In genomic region chr11:98655076-98655475, GRCm38 (mm10) we compare ENCODE assay signal across 10 mouse cellular contexts. TPM values are rescaled to one million over a fixed set of nuclear protein-coding genes. Genes with fewer than 3 reads are reported as not detected.
DNase-seq lines count a peak whose midpoint lies in the region; ATAC-seq and TF ChIP-seq lines count a peak whose summit lies in the region.
"Not testable (repeated sequence)": the region's sequence is repeated elsewhere in the genome, so short reads cannot be mapped to it uniquely, and the experiment has no call there.
"Had no signal": no experiment of that assay in that cellular context is flagged by ENCODE, and none has a peak within 500 bp of the region (broad histone marks: within the 10 kb centered on the region; RNA-seq: fewer than 3 reads in every experiment).

No protein-coding gene starts in this region.

- H3K27ac ChIP-seq in gastrocnemius, adult 2 months; intestine, embryonic 14.5 days (ENCODE audit: low read depth); left cerebral cortex, adult 2 months: not testable (repeated sequence)

- not testable (repeated sequence) for H3K4me1 ChIP-seq in intestine, embryonic 14.5 days (replicated peaks; ENCODE audit: control insufficient read depth, insufficient read depth, low read length)

- DNase-seq in Patski (ENCODE audit: low read depth, low spot score); left cerebral cortex, adult 2 months (ENCODE audit: extremely low spot score in 1 of 2, low spot score in 2 of 2): not testable (repeated sequence)
- DNase-seq in cerebellum, adult 9-10 months, result peak; percentile 27
- peak; percentile 59 for DNase-seq in gastrocnemius, adult 2 months
- DNase-seq in intestine, embryonic 14.5 days (ENCODE audit: low spot score), result peak; percentile 70
- peak; percentile 31 for DNase-seq in spleen, adult 12 weeks (ENCODE audit: low spot score)

- WGBS in intestine, embryonic 14.5 days, result 13% methylated on average over 7 of the region's 7 CpGs

- TF ChIP-seq CTCF in Patski (IDR thresholded peaks at IDR 0.05), result peak; percentile 73
- TF ChIP-seq CTCF in gastrocnemius, adult 2 months (IDR thresholded peaks at IDR 0.05), result peak; percentile 51
- peak; percentile 48 for TF ChIP-seq CTCF in left cerebral cortex, adult 2 months (IDR thresholded peaks at IDR 0.05)

- H3K27me3 ChIP-seq in Patski, result peaks cover 17% of the 10 kb centered on the region
- H3K27me3 ChIP-seq in intestine, embryonic 14.5 days (replicated peaks; ENCODE audit: control insufficient read depth, insufficient read depth, low read length), result not testable (repeated sequence)

- not testable (repeated sequence) for H3K36me3 ChIP-seq in intestine, embryonic 14.5 days (ENCODE audit: control insufficient read depth, insufficient read depth, low read length)

- intact Hi-C loops in gastrocnemius, adult 2 months (cut with DNase I), result not testable (repeated sequence)
- intact Hi-C loops in left cerebral cortex, adult 2 months (cut with DNase I), result loop anchor here (1.0 kb wide), 1 partner anchor 49 kb away; no protein-coding TSS in a partner anchor

- H3K9me3 ChIP-seq in intestine, embryonic 14.5 days (ENCODE audit: control insufficient read depth, low read length), result not testable (repeated sequence)

- H3K9ac ChIP-seq in intestine, embryonic 14.5 days (ENCODE audit: low read length), result not testable (repeated sequence)

- CTCF ChIA-PET in Patski (lab: Charles Lee), result not testable (repeated sequence)

- in situ Hi-C loops in Patski (cut with MboI; ENCODE audit: low pct_unique_long_range_greater_than_20kb), result not testable (repeated sequence)

- POLR2A ChIA-PET in Patski (lab: Charles Lee), result not testable (repeated sequence)

- H3K4me2 ChIP-seq in intestine, embryonic 14.5 days (ENCODE audit: low read length), result not testable (repeated sequence)

- not testable (repeated sequence) for H3K4me3 ChIP-seq in gastrocnemius, adult 2 months; intestine, embryonic 14.5 days (ENCODE audit: low read depth, low read length); left cerebral cortex, adult 2 months

- ATAC-seq in Patski, result not testable (repeated sequence)
- ATAC-seq in intestine, embryonic 14.5 days (replicated peaks; ENCODE audit: low FRiP score, low TSS enrichment, low read depth), result peak; percentile 47; the same call in 1 of the 2 replicates
- peak; percentile 89 for ATAC-seq in megakaryocyte-erythroid progenitor cell, adult 5-6 weeks (replicated peaks; ENCODE audit: low FRiP score, low TSS enrichment, poor library complexity, severe bottlenecking)

RNA-seq across cellular contexts. Expression of gene Gsdma2, which starts 8.5 kb away (rescaled TPM):
- not detected for polyA plus RNA-seq in Patski (2021)
- 1 to 10 TPM; 1.1 to 1.7 TPM for total RNA-seq in gastrocnemius, adult 2 months (2021)
- polyA plus RNA-seq in intestine, embryonic 14.5 days (2014; fragmentation: Nextera tagmentation; extraction: Ambion mirVana), result not detected in 2 replicates
- not detected for total RNA-seq in left cerebral cortex, adult 2 months (2021)
- not detected in 2 replicates for total RNA-seq in megakaryocyte-erythroid progenitor cell, adult 5-6 weeks (2014; fragmentation: Nextera tagmentation)
- not detected in 2 replicates for total RNA-seq in megakaryocyte-erythroid progenitor cell, adult 5-6 weeks (2017)
- polyA plus RNA-seq: embryonic facial prominence, embryonic 15.5 days; heart, embryonic 15.5 days; limb, embryonic 13.5 days had no signal

RNA-seq across cellular contexts. Expression of gene Gsdma, which starts 9.1 kb away (rescaled TPM):
- 0.06 TPM for polyA plus RNA-seq in Patski (2021)
- under 1 TPM; 0.33 to 0.69 TPM for total RNA-seq in gastrocnemius, adult 2 months (2021)
- polyA plus RNA-seq in intestine, embryonic 14.5 days (2014; fragmentation: Nextera tagmentation; extraction: Ambion mirVana), result not detected in 2 replicates
- total RNA-seq in left cerebral cortex, adult 2 months (2021), result not detected
- not detected in 2 replicates for total RNA-seq in megakaryocyte-erythroid progenitor cell, adult 5-6 weeks (2014; fragmentation: Nextera tagmentation)
- total RNA-seq in megakaryocyte-erythroid progenitor cell, adult 5-6 weeks (2017), result 0.42 and 0.57 TPM in 2 replicates
- polyA plus RNA-seq: heart, embryonic 15.5 days had no signal

RNA-seq across cellular contexts. Expression of gene Psmd3, which starts 27.3 kb away (rescaled TPM):
- 161 TPM for polyA plus RNA-seq in Patski (2021)
- total RNA-seq in gastrocnemius, adult 2 months (2021), result 100 to 1,000 TPM; 101 to 106 TPM
- 141 and 149 TPM in 2 replicates for polyA plus RNA-seq in intestine, embryonic 14.5 days (2014; fragmentation: Nextera tagmentation; extraction: Ambion mirVana)
- 100 to 1,000 TPM; 132 TPM for total RNA-seq in left cerebral cortex, adult 2 months (2021)
- 117 and 124 TPM in 2 replicates for total RNA-seq in megakaryocyte-erythroid progenitor cell, adult 5-6 weeks (2014; fragmentation: Nextera tagmentation)
- 84.5 and 117 TPM in 2 replicates for total RNA-seq in megakaryocyte-erythroid progenitor cell, adult 5-6 weeks (2017)

RNA-seq across cellular contexts. Expression of gene Gsdma3, which starts 28.9 kb away (rescaled TPM):
- not detected for polyA plus RNA-seq in Patski (2021)
- total RNA-seq in gastrocnemius, adult 2 months (2021), result 10 to 100 TPM; 17.7 to 28.8 TPM
- not detected in 2 replicates for polyA plus RNA-seq in intestine, embryonic 14.5 days (2014; fragmentation: Nextera tagmentation; extraction: Ambion mirVana)
- under 1 TPM; 0.23 to 0.27 TPM for total RNA-seq in left cerebral cortex, adult 2 months (2021)
- total RNA-seq in megakaryocyte-erythroid progenitor cell, adult 5-6 weeks (2014; fragmentation: Nextera tagmentation), result not detected in 2 replicates
- total RNA-seq in megakaryocyte-erythroid progenitor cell, adult 5-6 weeks (2017), result not detected in 2 replicates
- polyA plus RNA-seq: embryonic facial prominence, embryonic 15.5 days; heart, embryonic 15.5 days; limb, embryonic 13.5 days had no signal

RNA-seq across cellular contexts. Expression of gene Gm12355, which starts 29.6 kb away (rescaled TPM):
- 16.4 TPM for polyA plus RNA-seq in Patski (2021)
- 1 to 10 TPM; 4.6 to 5.6 TPM for total RNA-seq in gastrocnemius, adult 2 months (2021)
- polyA plus RNA-seq in intestine, embryonic 14.5 days (2014; fragmentation: Nextera tagmentation; extraction: Ambion mirVana), result 1.2 and 1.3 TPM in 2 replicates
- total RNA-seq in left cerebral cortex, adult 2 months (2021), result 10 to 100 TPM in 1 of 2 experiments, 1 to 10 TPM in 1; 8.8 to 12.1 TPM
- 1.1 TPM in 1 of 2 replicates, not detected in the other for total RNA-seq in megakaryocyte-erythroid progenitor cell, adult 5-6 weeks (2014; fragmentation: Nextera tagmentation)
- 1.4 and 3.9 TPM in 2 replicates for total RNA-seq in megakaryocyte-erythroid progenitor cell, adult 5-6 weeks (2017)
